Mouse (Mus musculus): ENCODE data around the gene Hmgxb4.

GRCm38 (mm10) chr8:75042974-75043373, 49.8 kb downstream of the Hmgxb4 start:
- TF ChIP-seq CTCF (IDR thresholded peaks at IDR 0.05; ENCODE audit: borderline replicate concordance, insufficient read depth, low read length), result no peak
- no peak for TF ChIP-seq POLR2A (IDR thresholded peaks at IDR 0.05; ENCODE audit: low read depth, low read length)
